Mouse (Mus musculus): Measurements from ENCODE around the gene Cox15.

DNA sequence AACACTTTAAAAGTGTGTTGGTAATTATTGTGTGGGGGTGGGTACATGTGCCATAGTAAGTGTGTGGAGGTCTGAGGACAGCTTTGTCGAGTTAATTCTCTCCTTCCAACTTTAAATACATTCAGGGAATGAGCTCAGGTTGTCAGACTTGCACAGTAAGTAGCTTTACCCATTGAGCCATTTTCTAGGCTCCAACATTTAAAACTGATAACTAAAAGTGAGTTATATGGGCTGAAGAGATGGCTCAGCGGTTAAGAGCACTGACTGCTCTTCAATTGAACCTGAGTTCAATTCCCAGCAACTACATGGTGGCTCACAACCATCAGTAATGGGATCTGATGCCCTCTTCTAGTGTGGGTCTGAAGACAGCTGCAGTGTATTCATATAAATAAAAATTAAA, 1.4 kb upstream of the Cox15 start:
- TF ChIP-seq ELF1 (IDR thresholded peaks at IDR 0.05; ENCODE audit: low read depth, low read length) (no peak), CTCF (IDR thresholded peaks at IDR 0.05 in 2 of 3, conservative IDR thresholded peaks at IDR 0.05 in 1 of 3; ENCODE audit: control insufficient read depth in 1 of 3, insufficient read depth in 1 of 3, low read depth in 2 of 3, low read length in 3 of 3, poor library complexity in 1 of 3, severe bottlenecking in 1 of 3) (no peak), HCFC1 (IDR thresholded peaks at IDR 0.05; ENCODE audit: low read depth, low read length) (no peak), RAD21 (IDR thresholded peaks at IDR 0.05; ENCODE audit: low read depth, low read length) (no peak), MAX (IDR thresholded peaks at IDR 0.05; ENCODE audit: low read length) (no peak), NELFE (IDR thresholded peaks at IDR 0.05; ENCODE audit: low read depth, low read length) (no peak), EP300 (IDR thresholded peaks at IDR 0.05; ENCODE audit: low read depth in 1 of 2, low read length in 2 of 2) (no peak)
